Mouse (Mus musculus) cerebellum, postnatal 36 days (tissue): ENCODE data around the gene St3gal3.

Experiments used
- DNase-seq, 2 experiments: peaks; one replicate each; pipeline ENCODE4 v3.0.0; 2021 to 2022; ENCODE audit warnings: mixed read lengths in 2 of 2

St3gal3 gene

DNA sequence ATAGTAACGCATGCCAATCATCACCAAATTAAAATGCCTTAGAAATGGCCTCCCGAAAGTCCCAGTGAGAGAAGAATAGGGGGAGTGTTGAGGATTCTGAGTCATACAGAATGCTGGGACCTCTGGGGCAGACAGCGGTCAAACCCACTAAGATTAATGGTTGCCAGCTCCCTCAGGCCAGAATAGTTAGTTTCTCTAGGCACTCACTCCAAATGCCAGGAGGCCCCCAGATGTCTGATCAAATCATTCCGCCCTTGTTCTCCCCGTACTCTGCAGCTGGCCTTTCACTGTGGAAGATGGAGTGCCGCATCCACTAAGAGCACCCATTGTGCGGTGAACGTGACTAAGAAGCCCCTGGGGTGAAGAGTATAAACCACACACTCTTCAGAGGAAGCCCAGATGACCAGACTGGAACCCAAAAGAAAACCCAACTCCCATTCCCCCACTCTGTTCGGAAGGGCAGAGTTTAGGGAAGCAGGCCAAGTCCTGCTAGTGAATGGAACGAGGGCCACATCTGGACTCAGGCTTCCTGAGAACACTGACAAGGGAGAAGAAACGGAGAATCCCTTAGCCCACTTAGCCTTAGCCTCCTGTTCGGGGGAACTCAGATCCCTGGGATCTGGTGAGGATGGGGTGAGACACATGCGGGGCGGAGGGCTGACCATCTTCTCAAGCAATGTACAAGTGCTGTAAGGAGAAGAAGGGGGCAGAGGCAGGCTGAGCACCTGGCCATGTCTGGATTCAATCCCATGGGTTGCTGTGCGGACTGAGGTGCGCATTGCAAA lies 117.5 kb downstream of the St3gal3 start:
- no peak for DNase-seq

- DNase-seq, result no peak
Measured at GRCm38 (mm10) chr4:118016323-118016911, 118.3 kb downstream of the St3gal3 start.

- DNase-seq, result peak; percentile 61 to 65
Measured at GRCm38 (mm10) chr4:118015636-118016035, 119.1 kb downstream of the St3gal3 start.

DNA sequence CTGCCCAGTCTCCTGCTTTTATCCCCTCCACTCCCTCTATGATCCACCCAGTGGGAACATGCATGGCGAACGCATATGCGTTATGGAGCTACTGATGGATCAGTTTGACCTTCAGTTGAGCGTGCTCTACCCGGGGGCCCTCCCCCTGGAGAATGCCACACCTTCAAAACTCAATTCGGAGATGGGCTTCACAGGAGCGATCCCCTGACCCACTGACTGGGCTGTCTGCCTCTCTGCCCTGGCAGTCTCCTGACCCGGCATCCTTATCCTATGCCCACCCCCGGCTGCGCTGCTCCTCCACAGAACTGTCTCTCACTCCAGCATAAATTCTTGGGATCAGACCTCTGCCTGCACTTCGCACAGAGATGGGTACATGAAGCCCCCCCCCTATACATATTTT lies 119.6 kb downstream of the St3gal3 start:
- DNase-seq, result no peak

DNA sequence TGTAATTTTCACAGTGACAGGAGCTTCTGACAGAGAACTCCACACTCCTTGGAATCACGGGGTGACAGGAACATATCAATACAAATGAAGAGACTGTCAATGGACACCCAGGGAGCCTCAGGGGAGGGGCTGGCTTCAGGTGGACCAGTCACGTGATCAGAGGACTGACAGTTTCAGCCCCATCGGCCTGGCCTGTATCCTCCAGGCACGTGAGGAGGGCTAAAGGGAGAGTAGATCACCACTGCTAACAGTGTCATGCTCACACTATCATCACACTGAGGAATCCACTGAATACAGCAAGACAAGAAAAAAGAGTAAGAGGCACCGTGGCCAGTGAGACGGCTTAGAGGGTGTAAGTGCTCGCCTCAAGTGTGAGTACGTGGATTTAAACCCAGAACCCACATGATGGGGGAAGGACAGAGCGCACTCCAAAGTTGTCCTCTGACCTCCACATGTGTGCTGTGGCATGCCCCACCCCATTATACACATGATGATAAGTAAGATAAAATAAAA lies 124.0 kb downstream of the St3gal3 start:
- DNase-seq, result no peak

DNA sequence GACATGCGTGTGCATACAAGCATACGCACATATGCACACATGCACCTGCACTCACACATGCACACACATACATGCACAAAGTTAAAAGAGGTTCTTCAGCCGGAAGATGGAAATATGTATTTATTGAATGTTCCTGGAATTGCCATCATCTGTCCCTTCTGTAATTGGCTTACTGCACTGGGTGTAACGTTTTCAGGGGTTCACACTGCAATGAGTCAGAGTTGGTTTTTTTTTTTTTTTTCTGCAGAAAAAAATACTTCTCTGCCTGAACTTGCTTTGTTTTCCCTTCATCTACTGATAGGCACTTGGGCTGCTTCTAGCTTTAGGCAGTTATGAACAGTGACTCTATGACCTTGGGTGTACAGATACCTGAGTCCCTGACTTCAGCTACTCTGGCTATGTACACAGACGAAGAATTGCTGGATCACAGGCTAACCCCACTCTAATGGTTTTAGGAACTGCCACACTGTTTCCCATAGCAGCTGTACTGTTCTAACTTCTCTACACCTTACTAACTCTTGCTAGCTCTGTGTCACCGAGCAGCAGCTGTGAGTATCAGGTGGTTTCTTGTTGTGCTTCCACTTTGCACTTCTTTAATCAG lies 126.2 kb downstream of the St3gal3 start:
- DNase-seq, result no peak

- DNase-seq, result no peak
Measured at GRCm38 (mm10) chr4:118001355-118001754, 133.4 kb downstream of the St3gal3 start.

- DNase-seq, result no peak
Measured at GRCm38 (mm10) chr4:118000605-118001208, 134.0 kb downstream of the St3gal3 start.

- no peak for DNase-seq
Measured at GRCm38 (mm10) chr4:117999951-118000350, 134.8 kb downstream of the St3gal3 start.

- DNase-seq, result peak; percentile 81 to 85
Measured at GRCm38 (mm10) chr4:117997381-117998269, 137.1 kb downstream of the St3gal3 start.

- DNase-seq, result no peak
Measured at GRCm38 (mm10) chr4:117996701-117997100, 138.0 kb downstream of the St3gal3 start.

GRCm38 (mm10) chr4:117995461-117995860 lies 139.3 kb downstream of the St3gal3 start:
- no peak for DNase-seq

DNA sequence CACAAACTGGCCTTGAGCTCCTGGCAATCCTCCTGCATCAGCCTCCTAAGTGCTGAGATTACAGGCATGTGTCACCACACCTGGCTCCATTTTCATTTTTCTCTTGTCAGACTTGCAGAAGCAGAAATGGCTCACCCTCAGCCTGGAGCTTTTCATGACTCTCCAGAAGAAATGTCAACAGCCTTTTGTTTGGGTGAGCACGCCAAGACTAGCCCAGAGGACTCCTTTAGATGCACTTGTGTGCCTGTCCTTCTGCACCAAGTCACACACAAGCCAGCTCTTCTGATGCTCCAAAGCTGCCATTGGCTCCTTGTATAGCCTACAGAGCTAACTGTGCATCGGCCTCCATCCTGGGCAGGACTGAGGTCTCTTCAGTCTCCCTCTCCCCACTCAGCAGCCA lies 141.3 kb downstream of the St3gal3 start:
- no peak for DNase-seq

DNA sequence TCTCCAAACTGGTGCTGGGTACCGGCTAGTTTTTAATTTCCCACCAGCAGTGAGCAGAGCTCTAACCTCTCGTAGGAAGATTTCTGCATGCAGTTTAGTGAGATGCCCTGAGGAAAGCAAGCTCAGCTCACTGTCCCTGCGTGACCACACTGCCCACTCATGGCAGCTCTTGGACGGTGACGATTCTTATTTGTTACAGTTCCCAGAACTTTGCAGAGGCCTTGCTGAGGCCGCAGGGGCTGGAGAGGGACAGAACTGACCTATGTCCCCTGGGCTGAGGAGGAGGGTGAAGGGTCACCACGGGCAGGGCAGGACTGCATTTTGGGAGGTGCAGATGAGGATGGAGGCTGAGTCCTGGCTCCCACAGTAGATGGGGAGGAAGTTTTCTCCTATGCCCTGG lies 141.8 kb downstream of the St3gal3 start:
- DNase-seq, result no peak

GRCm38 (mm10) chr4:117992036-117992435 lies 142.7 kb downstream of the St3gal3 start:
- DNase-seq, result no peak

DNA sequence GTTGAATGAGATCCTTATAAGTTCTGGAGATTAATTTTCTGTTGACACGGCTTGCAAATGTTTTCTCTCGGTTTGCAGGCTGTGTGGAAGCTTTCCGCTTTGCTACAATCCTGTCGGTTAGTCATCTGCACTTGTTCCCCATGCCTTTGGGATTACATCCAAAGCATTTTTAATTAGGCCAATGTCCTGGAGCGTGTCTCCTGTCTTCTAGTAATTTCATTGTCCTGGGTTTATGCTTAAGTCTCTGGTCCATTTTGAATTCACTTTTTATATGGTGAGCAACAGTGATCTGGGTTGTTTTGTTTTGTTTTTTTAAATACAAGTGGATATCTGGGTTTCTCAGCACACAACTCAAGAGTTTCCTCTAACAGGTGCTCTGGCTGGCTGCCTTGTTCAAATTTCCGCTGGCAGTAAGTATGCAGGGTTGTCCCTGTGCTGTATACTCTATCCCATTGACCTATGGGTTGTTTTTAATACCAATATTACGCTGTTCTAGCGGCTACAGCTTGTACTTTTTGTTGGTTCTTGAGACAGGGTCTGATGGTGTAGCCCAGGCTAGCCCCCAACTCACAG lies 143.6 kb downstream of the St3gal3 start:
- peak; percentile 58 to 61 for DNase-seq

DNA sequence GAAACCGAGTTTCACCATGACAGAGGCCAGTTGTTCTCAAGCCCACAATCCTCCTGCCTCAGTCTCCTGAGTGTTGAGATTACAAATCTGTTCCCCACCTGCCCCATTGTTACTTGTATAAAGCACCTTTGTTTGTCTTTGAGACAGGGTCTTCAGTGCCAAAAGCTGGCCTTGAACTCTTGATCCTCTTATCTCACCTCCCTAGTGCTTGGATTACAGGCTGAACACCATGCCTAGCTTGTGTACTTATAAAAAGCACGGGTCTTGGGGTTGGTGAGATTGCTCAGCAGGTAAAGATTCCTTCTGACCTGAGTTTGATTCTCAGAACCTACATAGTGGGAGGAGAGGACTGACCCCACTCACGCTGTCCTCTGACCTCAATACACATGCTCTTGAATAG lies 144.1 kb downstream of the St3gal3 start:
- DNase-seq, result no peak

GRCm38 (mm10) chr4:117989801-117990200 lies 144.9 kb downstream of the St3gal3 start:
- no peak for DNase-seq

GRCm38 (mm10) chr4:117986766-117987165 lies 147.9 kb downstream of the St3gal3 start:
- no peak for DNase-seq

DNA sequence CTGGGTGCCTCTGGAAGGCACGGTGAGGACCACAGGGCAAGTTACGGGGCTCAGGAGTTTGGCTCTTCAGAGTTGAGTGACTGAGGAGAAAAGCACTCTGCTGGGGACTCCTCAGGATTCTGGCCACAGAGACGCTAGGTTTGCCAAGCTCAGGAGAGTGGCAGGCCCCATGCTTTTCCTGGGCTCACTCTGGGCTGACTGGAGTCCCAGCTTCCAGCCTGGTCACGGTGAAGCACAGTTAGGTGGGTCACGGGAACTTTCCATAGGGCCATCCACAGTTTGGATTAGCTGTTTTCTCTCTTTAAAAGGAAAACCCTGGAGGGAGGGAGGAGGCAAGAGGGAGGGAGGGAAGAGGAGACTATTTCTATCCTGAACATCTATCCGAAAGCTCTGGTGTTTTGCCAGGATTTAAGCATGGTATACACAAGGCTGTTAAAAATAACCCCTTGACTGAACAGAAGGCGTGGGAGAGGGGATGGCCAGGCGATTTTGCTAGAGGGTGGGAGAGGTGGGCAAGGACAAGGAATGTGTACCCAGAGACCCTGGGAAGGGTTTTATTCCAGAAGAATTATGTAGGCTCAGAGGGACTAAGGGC lies 149.6 kb downstream of the St3gal3 start:
- DNase-seq, result peak; percentile 36 to 47

DNA sequence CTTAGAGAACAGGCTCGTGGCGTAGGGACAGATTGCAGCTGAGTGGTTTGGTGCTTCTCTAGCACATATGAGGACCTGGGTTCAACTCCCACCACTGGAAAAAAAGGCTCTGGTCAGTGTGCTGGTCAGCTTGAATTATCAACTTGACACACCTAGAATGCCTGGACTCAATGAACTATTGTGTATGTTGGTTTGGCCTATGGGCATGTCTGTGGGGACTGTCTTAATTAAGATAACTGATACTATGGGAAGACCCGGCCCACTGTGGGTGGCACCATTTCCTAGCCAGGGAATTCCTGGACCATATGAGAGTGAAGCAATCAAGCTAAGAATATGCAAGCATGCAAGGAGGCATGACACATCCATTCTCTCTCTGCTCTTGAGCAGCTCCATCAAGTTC lies 150.5 kb downstream of the St3gal3 start:
- DNase-seq, result no peak

GRCm38 (mm10) chr4:117982706-117983105 lies 152.0 kb downstream of the St3gal3 start:
- DNase-seq, result no peak
